Mouse (Mus musculus): ENCODE measurements around the gene Scarf2.

The Scarf2 gene

GRCm38 (mm10) chr16:17830385-17831178 lies 33.5 kb downstream of the Scarf2 start:
- in situ Hi-C loops (cut with MboI, MseI) = no loop called here

GRCm38 (mm10) chr16:17831781-17832180 lies 34.7 kb downstream of the Scarf2 start:
- in situ Hi-C loops (cut with MboI, MseI) = no loop called here

GRCm38 (mm10) chr16:17832821-17833220 lies 35.7 kb downstream of the Scarf2 start, which contains the start of gene B830017H08Rik:
TSS of gene B830017H08Rik (plus strand) at chr16:17833121.
- in situ Hi-C loops (cut with MboI, MseI) = no loop called here

- in situ Hi-C loops (cut with MboI, MseI) = no loop called here
Measured at GRCm38 (mm10) chr16:17833321-17833680, 36.2 kb downstream of the Scarf2 start.

- in situ Hi-C loops (cut with MboI, MseI) = no loop called here
Measured at GRCm38 (mm10) chr16:17833681-17834399, 36.8 kb downstream of the Scarf2 start.

- in situ Hi-C loops (cut with MboI, MseI) = no loop called here
Measured at GRCm38 (mm10) chr16:17834543-17834942, 37.5 kb downstream of the Scarf2 start.

- in situ Hi-C loops (cut with MboI, MseI) = no loop called here
Measured at GRCm38 (mm10) chr16:17835481-17835880, 38.4 kb downstream of the Scarf2 start.

GRCm38 (mm10) chr16:17838051-17838450 lies 41.0 kb downstream of the Scarf2 start, which contains the start of gene Car15:
TSS of gene Car15 (minus strand) at chr16:17838364.
- in situ Hi-C loops (cut with MboI, MseI) = no loop called here

- in situ Hi-C loops (cut with MboI, MseI) = no loop called here
Measured at GRCm38 (mm10) chr16:17839976-17840375, 42.9 kb downstream of the Scarf2 start.

- in situ Hi-C loops (cut with MboI, MseI) = no loop called here
Measured at GRCm38 (mm10) chr16:17842437-17842836, 45.4 kb downstream of the Scarf2 start.

GRCm38 (mm10) chr16:17843701-17844365 lies 46.8 kb downstream of the Scarf2 start:
- in situ Hi-C loops (cut with MboI, MseI) = no loop called here

GRCm38 (mm10) chr16:17848431-17848830 lies 51.3 kb downstream of the Scarf2 start:
- in situ Hi-C loops (cut with MboI, MseI) = no loop called here

- in situ Hi-C loops (cut with MboI, MseI) = no loop called here
Measured at GRCm38 (mm10) chr16:17848928-17849327, 51.8 kb downstream of the Scarf2 start.

GRCm38 (mm10) chr16:17849486-17849885 lies 52.4 kb downstream of the Scarf2 start:
- in situ Hi-C loops (cut with MboI, MseI) = no loop called here

GRCm38 (mm10) chr16:17851331-17851730 lies 54.2 kb downstream of the Scarf2 start:
- in situ Hi-C loops (cut with MboI, MseI) = no loop called here

GRCm38 (mm10) chr16:17851860-17852259 lies 54.8 kb downstream of the Scarf2 start:
- in situ Hi-C loops (cut with MboI, MseI) = no loop called here

- in situ Hi-C loops (cut with MboI, MseI) = no loop called here
Measured at GRCm38 (mm10) chr16:17853263-17853662, 56.2 kb downstream of the Scarf2 start.

GRCm38 (mm10) chr16:17857157-17857556 lies 60.1 kb downstream of the Scarf2 start:
- in situ Hi-C loops (cut with MboI, MseI) = no loop called here

Measured in T-helper 17 cell (primary cell).